Mouse (Mus musculus): Measurements from ENCODE around the gene Clstn2. TPM values are rescaled to one million over a fixed set of nuclear protein-coding genes. Genes with fewer than 3 reads are reported as not detected.

The Clstn2 gene
- polyA plus RNA-seq, 1 experiment from 2014 or later: 0.54 TPM

DNA sequence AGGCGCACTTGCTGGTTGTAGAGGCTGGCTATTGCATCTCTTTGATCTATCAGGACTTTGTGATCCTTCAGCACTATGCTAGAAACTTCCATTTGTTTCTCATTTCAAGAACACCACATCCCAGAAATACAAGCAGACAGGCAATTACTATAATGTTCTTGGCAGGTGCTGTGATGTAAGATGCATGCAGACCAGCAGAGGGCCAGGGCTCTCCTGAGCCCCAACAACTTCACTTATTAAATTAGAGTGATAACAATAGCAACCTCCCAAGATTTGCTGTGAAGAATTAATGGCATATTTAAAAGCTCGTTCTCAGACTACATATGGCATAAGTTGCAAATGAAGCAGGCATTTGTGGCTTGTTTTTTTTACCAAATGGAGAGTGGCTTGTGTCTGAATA lies 624.8 kb downstream of the Clstn2 start:
- no peak overlapping the region for H3K4me3 ChIP-seq
- ATAC-seq: no peak
- no peak overlapping the region for H3K27ac ChIP-seq
- no peaks in the 10 kb centered on the region for H3K36me3 ChIP-seq
- 74% methylated on average over 2 of the region's 2 CpGs for WGBS (ENCODE audit: insufficient replicate concordance)
- H3K27me3 ChIP-seq (replicated peaks): no peaks in the 10 kb centered on the region
- no peaks in the 10 kb centered on the region for H3K4me1 ChIP-seq
- H3K9ac ChIP-seq: no peak overlapping the region
- H3K4me2 ChIP-seq: no peak overlapping the region
- no peaks in the 10 kb centered on the region for H3K9me3 ChIP-seq (replicated peaks)

All from liver, embryonic 12.5 days (tissue).